Mouse (Mus musculus) lung, embryonic 15.5 days (tissue): Measurements from ENCODE around the gene Pde11a. TPM values are rescaled to one million over a fixed set of nuclear protein-coding genes. Genes with fewer than 3 reads are reported as not detected.

ENCODE experiments used
- ATAC-seq: fragments of 200-750 bp; cut with Nextera tagmentation; 2 replicates; pipeline ENCODE4 v1.8.0; 2017; ENCODE audit warnings: moderate number of reproducible peaks, borderline replicate concordance; ENCODE audit not compliant: low FRiP score, low TSS enrichment; ENCODE audit errors: extremely low read depth
- H3K27ac ChIP-seq: fragments of 300-500 bp; sonication (generic); 2 replicates; pipeline ENCODE4 v1.5.1; 2015; ENCODE audit warnings: moderate library complexity, mild to moderate bottlenecking, inconsistent platforms
- H3K27me3 ChIP-seq: fragments of 300-500 bp; sonication (generic); 2 replicates; pipeline ENCODE4 v1.6.1; 2015; ENCODE audit warnings: inconsistent platforms
- H3K36me3 ChIP-seq: fragments of 300-500 bp; sonication (generic); 2 replicates; pipeline ENCODE4 v1.6.1; 2015; ENCODE audit warnings: inconsistent platforms
- H3K4me1 ChIP-seq: fragments of 300-500 bp; sonication (generic); 2 replicates; pipeline ENCODE4 v1.6.1; 2015; ENCODE audit warnings: inconsistent platforms
- H3K4me2 ChIP-seq: fragments of 300-500 bp; sonication (generic); 2 replicates; pipeline ENCODE4 v1.6.1; 2015; ENCODE audit warnings: inconsistent platforms, mild to moderate bottlenecking, moderate library complexity
- H3K4me3 ChIP-seq: fragments of 300-500 bp; sonication (generic); 2 replicates; pipeline ENCODE4 v1.5.1; 2015; ENCODE audit warnings: mild to moderate bottlenecking, inconsistent platforms
- H3K9ac ChIP-seq: fragments of 300-500 bp; sonication (generic); 2 replicates; pipeline ENCODE4 v1.6.1; 2015; ENCODE audit warnings: inconsistent platforms
- H3K9me3 ChIP-seq: fragments of 300-500 bp; sonication (generic); 2 replicates; pipeline ENCODE4 v1.6.1; 2016; ENCODE audit warnings: inconsistent platforms
- WGBS: fragments of 180-500 bp; shearing (Covaris S2); methylation state at CpG from one replicate; pipeline ENCODE4 v1.1.7; 2015; 5-methylcytosine and 5-hydroxymethylcytosine counted together
- polyA plus RNA-seq: library from polyadenylated mRNA; unstranded; fragments of >200 nt; fragmentation: Nextera tagmentation; extraction: Ambion mirVana; gene quantifications from 2 replicates; pipeline ENCODE4 v1.2.1, GENCODE M21; 2015

Gene Pde11a
- polyA plus RNA-seq, 1 experiment from 2014 or later: 0.14 TPM

GRCm38 (mm10) chr2:76042210-76042609, 296.4 kb downstream of the Pde11a start:
- 82% methylated on average over 10 of the region's 10 CpGs for WGBS
- Histone ChIP-seq H3K4me1 (no peaks in the 10 kb centered on the region), H3K9me3 (no peaks in the 10 kb centered on the region), H3K36me3 (no peaks in the 10 kb centered on the region), H3K9ac (no peak overlapping the region), H3K27ac (no peak overlapping the region), H3K27me3 (no peaks in the 10 kb centered on the region), H3K4me2 (no peak overlapping the region), H3K4me3 (no peak overlapping the region)
- no peak for ATAC-seq

GRCm38 (mm10) chr2:76040116-76040515, 298.5 kb downstream of the Pde11a start:
- no peak overlapping the region for H3K9ac ChIP-seq
- no peaks in the 10 kb centered on the region for H3K4me1 ChIP-seq
- H3K27me3 ChIP-seq: no peaks in the 10 kb centered on the region
- no peak overlapping the region for H3K27ac ChIP-seq
- H3K4me2 ChIP-seq: no peak overlapping the region
- no peaks in the 10 kb centered on the region for H3K9me3 ChIP-seq
- H3K36me3 ChIP-seq: no peaks in the 10 kb centered on the region
- 89% methylated on average over 7 of the region's 7 CpGs for WGBS
- no peak overlapping the region for H3K4me3 ChIP-seq
- no peak for ATAC-seq

GRCm38 (mm10) chr2:76030080-76030479, 308.5 kb downstream of the Pde11a start:
- Histone ChIP-seq H3K9me3 (no peaks in the 10 kb centered on the region), H3K4me2 (peak overlapping the region; percentile 45), H3K9ac (no peak overlapping the region), H3K36me3 (no peaks in the 10 kb centered on the region), H3K27me3 (no peaks in the 10 kb centered on the region), H3K4me1 (peaks cover 16% of the 10 kb centered on the region), H3K27ac (no peak overlapping the region), H3K4me3 (no peak overlapping the region)
- no peak for ATAC-seq
- WGBS: 41% methylated on average over 8 of the region's 8 CpGs

GRCm38 (mm10) chr2:76029081-76029901, 309.3 kb downstream of the Pde11a start:
- no peak overlapping the region for H3K9ac ChIP-seq
- 20% methylated on average over 20 of the region's 20 CpGs for WGBS
- H3K27ac ChIP-seq: no peak overlapping the region
- peak; percentile 39; the same call in 1 of the 2 replicates for ATAC-seq
- peak overlapping the region; percentile 45 for H3K4me2 ChIP-seq
- no peaks in the 10 kb centered on the region for H3K27me3 ChIP-seq
- no peaks in the 10 kb centered on the region for H3K36me3 ChIP-seq
- H3K4me3 ChIP-seq: no peak overlapping the region; the same call in 1 of the 2 replicates
- H3K4me1 ChIP-seq: peaks cover 16% of the 10 kb centered on the region
- H3K9me3 ChIP-seq: no peaks in the 10 kb centered on the region

DNA sequence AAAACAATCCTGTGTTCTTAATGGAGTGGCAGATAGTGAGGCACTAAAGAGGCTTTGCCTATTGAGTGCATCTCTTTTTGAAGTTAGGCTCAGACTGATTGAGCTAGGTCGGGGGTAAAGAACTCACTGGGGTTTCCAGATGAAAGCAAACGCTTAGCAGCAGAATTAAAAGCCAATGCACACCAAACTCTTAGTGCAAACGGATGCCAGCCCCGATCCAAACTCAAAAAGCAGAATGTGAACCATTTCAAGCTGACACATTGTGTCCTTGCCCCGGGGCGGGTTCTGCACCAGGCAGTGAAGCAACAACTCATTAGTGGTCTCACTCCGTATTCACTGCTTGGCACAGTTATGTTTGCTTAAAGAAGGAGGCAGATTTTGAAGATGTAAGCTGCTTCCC, 321.7 kb downstream of the Pde11a start:
- no peak overlapping the region for H3K4me3 ChIP-seq
- no peaks in the 10 kb centered on the region for H3K27me3 ChIP-seq
- H3K4me2 ChIP-seq: no peak overlapping the region
- 11% methylated on average over 7 of the region's 7 CpGs for WGBS
- H3K9me3 ChIP-seq: no peaks in the 10 kb centered on the region
- ATAC-seq: no peak
- H3K9ac ChIP-seq: no peak overlapping the region
- H3K36me3 ChIP-seq: no peaks in the 10 kb centered on the region
- peaks cover 3% of the 10 kb centered on the region; the same call in 1 of the 2 replicates for H3K4me1 ChIP-seq
- no peak overlapping the region for H3K27ac ChIP-seq

DNA sequence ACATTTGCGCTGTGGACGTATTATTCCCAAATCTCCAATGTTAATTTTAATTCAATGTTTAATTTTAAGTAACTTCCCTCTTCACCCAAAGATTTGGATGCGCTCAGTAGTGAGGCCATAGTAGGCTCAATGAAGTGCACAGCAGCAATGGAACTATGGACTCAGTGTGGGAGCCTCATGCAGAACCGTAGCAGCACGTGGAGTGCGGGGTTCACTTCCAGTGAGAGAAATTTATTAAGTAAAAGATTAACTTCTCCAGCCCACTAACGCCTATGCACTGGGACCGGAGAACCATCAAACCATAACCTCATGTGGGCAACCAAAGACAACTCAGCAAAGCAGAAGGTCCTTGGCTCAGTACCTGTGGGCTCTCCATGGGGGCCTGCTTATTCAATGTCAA, 322.4 kb downstream of the Pde11a start:
- no peak for ATAC-seq
- WGBS: 82% methylated on average over 8 of the region's 8 CpGs

GRCm38 (mm10) chr2:76015460-76015859, 323.1 kb downstream of the Pde11a start:
- Histone ChIP-seq H3K4me3 (no peak overlapping the region), H3K4me2 (no peak overlapping the region), H3K36me3 (no peaks in the 10 kb centered on the region), H3K27ac (no peak overlapping the region), H3K9me3 (no peaks in the 10 kb centered on the region), H3K4me1 (peaks cover 3% of the 10 kb centered on the region), H3K9ac (no peak overlapping the region), H3K27me3 (no peaks in the 10 kb centered on the region)
- ATAC-seq: no peak
- WGBS: 87% methylated on average over 7 of the region's 7 CpGs

More for the DNA sequence above, 322.4 kb downstream of the Pde11a start:
- Histone ChIP-seq H3K27ac (no peak overlapping the region), H3K4me3 (no peak overlapping the region), H3K4me2 (no peak overlapping the region), H3K36me3 (no peaks in the 10 kb centered on the region), H3K9me3 (no peaks in the 10 kb centered on the region), H3K4me1 (peaks cover 3% of the 10 kb centered on the region; the same call in 1 of the 2 replicates), H3K27me3 (no peaks in the 10 kb centered on the region), H3K9ac (no peak overlapping the region)

DNA sequence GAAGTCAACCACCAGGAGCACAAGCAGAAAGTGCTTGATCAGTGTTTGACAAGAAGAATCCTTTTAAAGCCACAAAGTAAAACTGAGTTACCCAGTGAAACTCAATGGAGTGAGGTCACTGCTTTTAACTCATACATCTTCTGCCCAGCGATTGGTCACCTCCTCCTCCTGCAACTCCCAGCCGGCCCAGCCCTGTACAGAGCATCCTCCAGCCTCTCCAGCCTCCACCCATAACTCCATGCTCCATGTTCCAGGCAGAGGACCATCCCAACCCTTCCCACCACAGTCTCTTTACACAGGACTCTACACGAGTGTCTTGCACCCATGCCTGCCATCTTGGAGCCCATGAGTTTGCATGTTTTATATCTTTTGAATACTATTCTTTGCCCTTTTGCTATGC, 323.9 kb downstream of the Pde11a start:
- WGBS: 81% methylated on average over 3 of the region's 3 CpGs
- 0 out of 2 replicates have a peak, but pooled peaks have one; percentile 52 for ATAC-seq
- no peak overlapping the region for H3K4me2 ChIP-seq

DNA sequence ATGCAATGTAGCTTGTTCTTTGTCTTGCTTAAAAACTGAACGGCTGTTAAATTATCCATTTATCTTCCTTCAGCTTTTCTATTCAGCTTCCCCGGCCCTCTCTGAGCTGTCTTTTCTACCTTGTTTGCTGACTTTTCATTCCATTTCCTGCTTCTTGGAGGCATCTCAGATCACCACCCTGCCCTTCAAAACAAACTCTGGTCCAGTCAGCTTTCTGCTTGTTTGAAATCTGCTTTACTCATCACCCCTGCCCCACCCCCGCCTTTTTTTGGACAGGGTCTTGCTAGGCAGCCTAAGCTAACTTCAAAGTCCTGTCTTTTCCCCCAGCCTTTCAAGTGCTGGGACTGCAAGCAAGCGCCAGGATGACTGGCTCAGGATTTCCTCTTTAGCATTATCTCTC, 332.4 kb downstream of the Pde11a start:
- WGBS: 12% methylated on average over 4 of the region's 4 CpGs
- Histone ChIP-seq H3K9ac (no peak overlapping the region), H3K36me3 (no peaks in the 10 kb centered on the region), H3K27me3 (no peaks in the 10 kb centered on the region), H3K9me3 (no peaks in the 10 kb centered on the region), H3K27ac (no peak overlapping the region), H3K4me3 (no peak overlapping the region), H3K4me2 (no peak overlapping the region), H3K4me1 (no peaks in the 10 kb centered on the region; the same call in 1 of the 2 replicates)
- ATAC-seq: no peak

More for the DNA sequence above, 323.9 kb downstream of the Pde11a start:
- Histone ChIP-seq H3K9ac (no peak overlapping the region), H3K4me3 (no peak overlapping the region), H3K9me3 (no peaks in the 10 kb centered on the region), H3K27ac (no peak overlapping the region), H3K36me3 (no peaks in the 10 kb centered on the region), H3K4me1 (peaks cover 3% of the 10 kb centered on the region), H3K27me3 (no peaks in the 10 kb centered on the region)

DNA sequence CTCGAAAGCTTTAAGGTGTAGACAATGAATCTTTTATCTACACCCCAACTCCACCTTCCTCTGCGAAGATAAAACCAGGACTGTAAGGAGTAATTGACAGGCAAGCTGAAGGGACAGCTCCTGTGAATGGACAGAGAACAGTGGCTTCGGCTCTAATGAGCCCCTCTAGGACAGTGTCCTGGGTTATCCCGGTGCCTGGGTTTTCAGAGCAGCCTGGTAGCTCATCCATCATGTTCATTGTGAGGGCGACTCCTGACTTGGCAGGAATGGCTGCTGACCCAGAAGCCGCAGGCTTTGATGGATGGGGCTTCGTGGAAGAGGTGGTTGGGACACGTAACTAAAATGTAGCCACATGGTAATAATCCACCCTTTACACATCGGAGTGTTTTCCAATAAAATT, 335.7 kb downstream of the Pde11a start:
- Histone ChIP-seq H3K36me3 (no peaks in the 10 kb centered on the region), H3K4me1 (peaks cover 20% of the 10 kb centered on the region), H3K9me3 (no peaks in the 10 kb centered on the region), H3K27ac (no peak overlapping the region), H3K4me3 (no peak overlapping the region), H3K4me2 (no peak overlapping the region), H3K9ac (no peak overlapping the region), H3K27me3 (no peaks in the 10 kb centered on the region)
- WGBS: 32% methylated on average over 9 of the region's 9 CpGs
- no peak for ATAC-seq

DNA sequence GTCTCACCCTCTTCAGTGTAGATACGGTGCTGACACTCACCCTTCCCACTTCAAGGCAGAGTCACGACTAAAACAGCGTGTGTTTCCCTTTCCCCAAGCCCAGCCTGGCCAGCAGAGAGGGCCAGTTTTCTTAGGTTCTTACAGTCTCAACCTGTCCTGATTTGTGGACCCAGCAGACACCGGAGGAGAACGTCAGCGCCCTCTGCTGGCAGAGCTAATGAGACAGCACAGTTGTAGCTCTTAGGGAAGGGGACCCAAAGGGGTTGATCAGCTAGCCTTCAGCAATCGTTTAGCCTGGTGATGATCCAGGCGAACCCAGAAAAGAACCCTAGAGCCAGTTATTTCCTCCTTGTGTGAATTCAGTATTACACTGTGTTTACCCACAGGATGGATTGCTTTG, 337.2 kb downstream of the Pde11a start:
- 43% methylated on average over 8 of the region's 8 CpGs for WGBS
- no peak for ATAC-seq
- H3K4me3 ChIP-seq: no peak overlapping the region
- no peaks in the 10 kb centered on the region for H3K9me3 ChIP-seq
- no peaks in the 10 kb centered on the region for H3K36me3 ChIP-seq
- H3K27me3 ChIP-seq: no peaks in the 10 kb centered on the region; the same call in 1 of the 2 replicates
- H3K4me2 ChIP-seq: no peak overlapping the region
- no peak overlapping the region for H3K9ac ChIP-seq
- no peak overlapping the region for H3K27ac ChIP-seq
- peaks cover 24% of the 10 kb centered on the region for H3K4me1 ChIP-seq

DNA sequence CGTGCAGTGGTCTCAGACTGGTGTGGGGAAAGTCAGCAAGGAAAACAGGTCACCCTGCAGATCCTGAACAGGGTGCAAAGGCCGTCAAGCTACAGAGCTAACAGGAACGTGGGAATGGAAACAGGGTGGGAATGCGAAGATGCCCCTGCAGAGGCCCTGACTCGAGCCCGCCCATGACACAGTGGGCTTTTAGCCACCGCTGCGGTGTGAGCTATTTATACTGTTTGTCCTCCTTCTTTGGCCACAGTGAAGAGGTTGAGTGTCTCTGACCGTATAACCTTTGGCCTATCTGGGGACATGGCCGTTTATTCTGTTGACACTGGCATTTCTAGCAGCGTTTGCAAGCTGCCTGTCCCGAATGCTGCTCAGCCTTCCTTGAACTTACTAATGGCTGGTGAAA, 338.9 kb downstream of the Pde11a start:
- Histone ChIP-seq H3K36me3 (no peaks in the 10 kb centered on the region), H3K9ac (no peak overlapping the region), H3K27me3 (no peaks in the 10 kb centered on the region; the same call in 1 of the 2 replicates), H3K4me3 (no peak overlapping the region), H3K27ac (no peak overlapping the region), H3K9me3 (no peaks in the 10 kb centered on the region), H3K4me1 (peaks cover 24% of the 10 kb centered on the region), H3K4me2 (no peak overlapping the region)
- 34% methylated on average over 12 of the region's 12 CpGs for WGBS
- ATAC-seq: no peak
